Mouse (Mus musculus): ENCODE results near the gene Kctd18. TPM values are rescaled to one million over a fixed set of nuclear protein-coding genes. Genes with fewer than 3 reads are reported as not detected.

Gene Kctd18
- total RNA-seq, 2 experiments from 2014 or later = 5.7 to 7.0 TPM

DNA sequence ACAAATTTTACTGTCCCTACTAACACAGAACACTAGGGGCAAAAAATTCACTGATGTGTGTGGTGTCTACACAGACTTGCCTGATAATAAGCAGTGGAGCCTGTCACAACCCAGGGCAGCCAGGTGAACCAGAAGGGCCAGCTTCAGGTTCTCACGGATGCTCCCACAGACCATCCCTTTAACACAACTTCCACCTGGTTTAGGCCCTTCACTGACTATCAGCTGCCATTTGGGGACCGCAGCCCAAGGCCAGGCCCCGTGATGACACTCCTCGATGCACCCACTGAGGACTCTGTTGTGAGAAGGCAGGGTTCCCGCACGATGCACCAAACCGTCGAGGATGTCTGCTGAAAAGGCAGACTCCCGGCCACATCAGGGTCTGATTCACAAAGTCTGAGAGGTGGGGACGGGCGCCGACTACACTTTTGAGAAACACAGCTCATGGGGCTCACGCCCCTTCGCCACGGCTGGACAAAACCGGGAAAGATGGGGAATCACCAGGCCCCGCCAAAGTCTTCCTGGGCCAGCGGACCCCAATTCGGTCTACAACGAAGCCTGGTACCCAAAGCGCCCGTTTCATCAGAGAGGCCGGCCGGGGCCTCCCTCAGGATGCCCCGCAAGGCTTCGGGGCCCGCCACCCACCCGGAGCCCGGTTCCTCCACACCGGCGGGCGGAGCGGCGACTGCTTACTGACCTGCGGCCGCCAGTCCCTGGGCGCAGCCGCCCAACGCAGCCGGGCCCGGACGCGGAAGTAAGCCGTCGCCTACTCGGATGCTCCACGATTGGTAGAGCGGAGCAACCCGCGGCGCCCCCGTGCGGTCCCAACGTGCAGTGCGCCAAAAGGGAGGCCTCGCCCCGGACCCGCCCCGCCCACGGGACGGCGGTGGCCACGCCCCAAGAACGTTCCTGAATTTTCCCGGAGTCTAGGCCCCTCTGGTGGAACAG lies 49.2 kb downstream of the Kctd18 start:
- Histone ChIP-seq H3K27ac (peak overlapping the region; percentile 93), H3K4me3 (peak overlapping the region; percentile 95)
- intact Hi-C loops (cut with DNase I) = loop anchor here (5.0 kb wide), 1 partner anchor 542 kb away; no protein-coding TSS in a partner anchor
- peak; percentile 87 for TF ChIP-seq CTCF (IDR thresholded peaks at IDR 0.05)
- DNase-seq = peak; percentile 98

GRCm38 (mm10) chr1:57955774-57956173 lies 63.0 kb downstream of the Kctd18 start:
- TF ChIP-seq CTCF (IDR thresholded peaks at IDR 0.05) = no peak
- DNase-seq = no peak
- no peak overlapping the region for H3K4me3 ChIP-seq
- no peak overlapping the region for H3K27ac ChIP-seq
- intact Hi-C loops (cut with DNase I) = no loop called here

DNA sequence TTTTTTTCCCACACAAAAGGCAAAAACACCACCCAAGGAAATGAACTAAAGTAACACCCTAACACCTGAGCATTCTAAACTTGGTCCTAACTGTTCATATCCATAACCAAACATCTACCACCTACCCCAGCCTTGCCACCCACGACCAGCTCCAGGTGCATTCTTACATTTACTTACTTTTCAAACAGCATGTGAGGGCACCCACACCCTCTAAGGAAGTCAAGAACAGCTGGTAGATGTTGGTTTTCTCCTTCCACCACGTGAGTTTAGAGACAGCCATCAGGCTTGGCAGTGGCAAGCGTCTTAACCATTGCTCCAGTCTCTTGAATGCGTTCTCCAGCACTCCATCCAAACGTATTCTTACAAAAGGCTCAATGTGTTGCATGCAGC lies 64.4 kb downstream of the Kctd18 start:
- no peak for TF ChIP-seq CTCF (IDR thresholded peaks at IDR 0.05)
- intact Hi-C loops (cut with DNase I) = no loop called here
- DNase-seq = no peak

GRCm38 (mm10) chr1:57953586-57954375 lies 65.0 kb downstream of the Kctd18 start:
- intact Hi-C loops (cut with DNase I) = no loop called here
- Histone ChIP-seq H3K4me3 (no peak overlapping the region), H3K27ac (no peak overlapping the region)
- no peak for DNase-seq
- TF ChIP-seq CTCF (IDR thresholded peaks at IDR 0.05) = no peak

More for the DNA sequence above, 64.4 kb downstream of the Kctd18 start:
- Histone ChIP-seq H3K27ac (no peak overlapping the region), H3K4me3 (no peak overlapping the region)

DNA sequence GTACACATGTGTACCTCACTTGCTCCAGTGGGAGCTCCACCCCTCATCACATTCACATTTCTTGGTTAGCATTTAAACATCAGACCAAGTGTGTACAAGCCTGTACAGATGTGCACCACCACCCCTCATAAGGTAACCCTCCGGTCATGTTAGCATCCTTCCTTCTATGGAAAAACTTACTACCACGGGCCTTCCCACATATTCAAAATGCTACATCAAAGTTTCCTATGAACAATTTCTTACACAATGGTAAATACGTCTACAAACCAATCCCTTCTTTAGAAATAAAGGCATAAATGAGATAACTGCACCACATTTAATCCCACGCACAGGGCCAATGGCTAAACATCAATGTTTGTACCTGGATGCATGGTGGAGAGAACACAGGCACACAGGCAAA lies 66.2 kb downstream of the Kctd18 start:
- intact Hi-C loops (cut with DNase I) = no loop called here
- H3K27ac ChIP-seq = no peak overlapping the region
- no peak overlapping the region for H3K4me3 ChIP-seq
- no peak for TF ChIP-seq CTCF (IDR thresholded peaks at IDR 0.05)
- no peak for DNase-seq

GRCm38 (mm10) chr1:57949716-57950115 lies 69.0 kb downstream of the Kctd18 start:
- Histone ChIP-seq H3K4me3 (no peak overlapping the region), H3K27ac (no peak overlapping the region)
- TF ChIP-seq CTCF (IDR thresholded peaks at IDR 0.05) = no peak
- no peak for DNase-seq
- intact Hi-C loops (cut with DNase I) = loop anchor here (2.0 to 10.0 kb wide), 2 partner anchors 175 to 521 kb away; partner anchors contain the start of gene Spats2l

- peak; percentile 70 for TF ChIP-seq CTCF (IDR thresholded peaks at IDR 0.05)
- Histone ChIP-seq H3K4me3 (no peak overlapping the region), H3K27ac (no peak overlapping the region)
- intact Hi-C loops (cut with DNase I) = loop anchor here (2.0 to 10.0 kb wide), 2 partner anchors 174 to 520 kb away; partner anchors contain the start of gene Spats2l
- no peak for DNase-seq
These were observed 69.6 kb downstream of the Kctd18 start for GRCm38 (mm10) chr1:57949195-57949594.

DNA sequence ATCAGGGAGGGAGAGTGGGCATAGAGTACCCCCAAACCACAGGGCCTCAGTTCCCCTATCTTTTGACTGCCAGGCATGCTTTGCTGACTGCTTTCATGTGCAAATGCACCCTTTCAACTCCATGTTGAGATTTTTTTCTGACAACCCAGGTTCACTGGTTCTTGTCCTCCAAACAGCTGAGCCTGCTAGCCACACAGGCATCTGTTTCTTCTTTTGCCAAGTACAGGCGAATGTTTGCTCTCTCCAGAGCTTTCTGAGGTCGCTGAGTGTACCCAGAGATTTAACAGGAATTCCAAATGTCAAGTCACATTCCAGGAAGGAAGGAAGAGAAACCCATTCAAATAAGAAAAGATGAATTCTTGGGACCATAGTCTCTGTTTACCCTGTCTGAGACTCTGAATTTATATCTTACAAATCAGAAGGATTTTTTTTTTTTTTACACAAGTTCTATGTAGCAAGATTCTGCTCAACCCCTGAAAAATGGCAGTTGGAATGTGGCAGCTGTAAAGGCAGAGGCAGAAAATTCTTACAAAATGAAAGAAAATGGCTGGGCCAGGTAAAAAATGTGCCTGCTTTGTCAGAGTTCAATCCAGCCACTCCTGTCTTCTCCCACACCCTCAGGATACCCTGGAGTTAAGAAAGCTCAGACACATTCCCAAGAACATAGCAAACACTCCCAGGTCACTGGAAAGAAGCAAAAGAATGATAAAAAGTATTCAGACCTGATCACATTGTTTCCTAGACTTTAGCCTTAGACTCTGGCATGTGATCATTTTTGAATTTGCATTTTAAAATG lies 71.0 kb downstream of the Kctd18 start:
- Histone ChIP-seq H3K4me3 (no peak overlapping the region), H3K27ac (no peak overlapping the region)
- intact Hi-C loops (cut with DNase I) = loop anchor here (2.0 to 10.0 kb wide), 2 partner anchors 173 to 519 kb away; partner anchors contain the start of gene Spats2l
- DNase-seq = no peak
- no peak for TF ChIP-seq CTCF (IDR thresholded peaks at IDR 0.05)

DNA sequence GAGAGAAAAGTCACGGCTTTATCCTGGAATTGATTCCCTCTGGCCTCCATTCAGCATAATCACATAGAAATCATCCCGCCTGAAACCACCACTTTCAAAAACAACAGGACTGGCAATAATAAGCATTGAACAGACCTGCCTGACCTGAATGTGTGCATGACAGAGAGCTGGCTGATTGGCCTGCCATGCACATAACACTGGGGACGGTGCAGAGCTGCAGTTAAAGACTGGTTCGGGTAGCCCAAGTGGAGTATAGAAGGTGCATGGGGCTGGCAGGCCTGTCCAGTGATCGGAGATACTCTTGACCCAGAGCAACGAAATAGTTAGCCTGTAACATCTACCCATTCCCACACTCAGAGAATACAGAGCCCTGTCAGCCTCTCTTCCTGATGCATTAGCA lies 76.5 kb downstream of the Kctd18 start:
- Histone ChIP-seq H3K4me3 (no peak overlapping the region), H3K27ac (no peak overlapping the region)
- no peak for DNase-seq
- no peak for TF ChIP-seq CTCF (IDR thresholded peaks at IDR 0.05)
- intact Hi-C loops (cut with DNase I) = loop anchor here (10.0 kb wide), 1 partner anchor 167 kb away; the partner anchor contains the start of gene Spats2l

DNA sequence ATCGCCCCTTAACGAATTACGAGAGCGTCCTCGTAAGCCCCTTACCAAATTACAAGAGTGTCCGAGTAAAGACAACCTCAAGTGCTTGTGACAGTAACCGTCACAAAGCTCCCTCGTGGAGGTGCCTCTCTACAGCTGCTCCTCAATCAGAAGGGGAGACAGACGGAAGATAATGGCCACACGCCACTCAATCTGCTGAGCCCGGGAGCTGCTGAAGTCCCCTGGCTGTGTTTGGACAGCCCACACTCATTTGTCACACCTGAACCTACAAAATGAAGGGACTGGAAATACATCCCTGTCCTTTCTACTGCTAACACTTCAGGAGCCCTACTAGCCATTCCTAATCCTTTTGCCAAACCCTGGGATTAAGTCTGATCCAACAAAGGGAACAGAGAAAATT lies 77.0 kb downstream of the Kctd18 start:
- no peak overlapping the region for H3K4me3 ChIP-seq
- no peak overlapping the region for H3K27ac ChIP-seq
- intact Hi-C loops (cut with DNase I) = loop anchor here (10.0 kb wide), 1 partner anchor 167 kb away; the partner anchor contains the start of gene Spats2l
- no peak for DNase-seq
- TF ChIP-seq CTCF (IDR thresholded peaks at IDR 0.05) = no peak

GRCm38 (mm10) chr1:57941095-57941494 lies 77.7 kb downstream of the Kctd18 start:
- no peak for TF ChIP-seq CTCF (IDR thresholded peaks at IDR 0.05)
- intact Hi-C loops (cut with DNase I) = loop anchor here (10.0 kb wide), 1 partner anchor 166 kb away; the partner anchor contains the start of gene Spats2l
- Histone ChIP-seq H3K27ac (no peak overlapping the region), H3K4me3 (no peak overlapping the region)
- DNase-seq = no peak

GRCm38 (mm10) chr1:57940691-57941090 lies 78.1 kb downstream of the Kctd18 start:
- H3K27ac ChIP-seq = no peak overlapping the region
- DNase-seq = no peak
- H3K4me3 ChIP-seq = no peak overlapping the region
- intact Hi-C loops (cut with DNase I) = loop anchor here (10.0 kb wide), 1 partner anchor 166 kb away; the partner anchor contains the start of gene Spats2l
- TF ChIP-seq CTCF (IDR thresholded peaks at IDR 0.05) = no peak

Data from gastrocnemius, adult 2 months (tissue).